In genomic region chr3:148990531-148991003, GRCm38 (mm10) we compare ENCODE assay signal across 8 mouse cellular contexts. TPM values are rescaled to one million over a fixed set of nuclear protein-coding genes. Genes with fewer than 3 reads are reported as not detected.
DNase-seq lines count a peak whose midpoint lies in the region; ATAC-seq lines count a peak whose summit lies in the region.

Gene Adgrl2, minus strand, starts transcription at chr3:148990555.

- H3K9me3 ChIP-seq in lung, embryonic 15.5 days, result no peaks in the 10 kb centered on the region
- no peaks in the 10 kb centered on the region for H3K9me3 ChIP-seq in embryonic facial prominence, embryonic 12.5 days
- H3K9me3 ChIP-seq in limb, embryonic 12.5 days, result no peaks in the 10 kb centered on the region
- no peaks in the 10 kb centered on the region for H3K9me3 ChIP-seq in neural tube, embryonic 12.5 days

- H3K4me3 ChIP-seq in lung, embryonic 15.5 days, result peak within 1 kb of the TSS; percentile 95
- peak within 1 kb of the TSS; percentile 91 for H3K4me3 ChIP-seq in embryonic facial prominence, embryonic 12.5 days
- peak within 1 kb of the TSS; percentile 82 for H3K4me3 ChIP-seq in limb, embryonic 12.5 days (replicated peaks)
- H3K4me3 ChIP-seq in neural tube, embryonic 12.5 days, result peak within 1 kb of the TSS; percentile 90

- H3K4me2 ChIP-seq in lung, embryonic 15.5 days, result peak within 1 kb of the TSS; percentile 79
- peak within 1 kb of the TSS; percentile 68 for H3K4me2 ChIP-seq in embryonic facial prominence, embryonic 12.5 days (replicated peaks)
- H3K4me2 ChIP-seq in limb, embryonic 12.5 days, result peak within 1 kb of the TSS; percentile 81
- H3K4me2 ChIP-seq in neural tube, embryonic 12.5 days (replicated peaks), result peak within 1 kb of the TSS; percentile 76

- DNase-seq in lung, postnatal 36 days, result no peak
- no peak for DNase-seq in heart, postnatal 14 days
- DNase-seq in cerebellum, adult 8-10 months, result no peak
- no peak for DNase-seq in frontal cortex, postnatal 14 days (ENCODE audit: low spot score in 2 of 2)

- peak; percentile 6; the same call in 1 of the 2 replicates for ATAC-seq in lung, embryonic 15.5 days (ENCODE audit: borderline replicate concordance, extremely low read depth, low FRiP score, low TSS enrichment)
- no peak; the same call in 1 of the 2 replicates for ATAC-seq in embryonic facial prominence, embryonic 12.5 days (ENCODE audit: insufficient number of reproducible peaks, insufficient read depth, low FRiP score, low TSS enrichment)
- ATAC-seq in limb, embryonic 12.5 days (ENCODE audit: insufficient number of reproducible peaks, insufficient read depth, low FRiP score, low TSS enrichment, low read depth), result peak; percentile 12; the same call in 1 of the 2 replicates
- ATAC-seq in neural tube, embryonic 12.5 days (ENCODE audit: low FRiP score, low read depth), result no peak; the same call in 1 of the 2 replicates

- peak within 1 kb of the TSS; percentile 100 for H3K27ac ChIP-seq in lung, embryonic 15.5 days
- peak within 1 kb of the TSS; percentile 100 for H3K27ac ChIP-seq in embryonic facial prominence, embryonic 12.5 days
- peak within 1 kb of the TSS; percentile 100 for H3K27ac ChIP-seq in limb, embryonic 12.5 days
- H3K27ac ChIP-seq in neural tube, embryonic 12.5 days, result peak within 1 kb of the TSS; percentile 99

- no peaks in the 10 kb centered on the region for H3K36me3 ChIP-seq in lung, embryonic 15.5 days
- no peaks in the 10 kb centered on the region for H3K36me3 ChIP-seq in embryonic facial prominence, embryonic 12.5 days
- no peaks in the 10 kb centered on the region for H3K36me3 ChIP-seq in limb, embryonic 12.5 days
- no peaks in the 10 kb centered on the region for H3K36me3 ChIP-seq in neural tube, embryonic 12.5 days

- H3K27me3 ChIP-seq in lung, embryonic 15.5 days, result no peaks in the 10 kb centered on the region
- H3K27me3 ChIP-seq in embryonic facial prominence, embryonic 12.5 days, result no peaks in the 10 kb centered on the region
- H3K27me3 ChIP-seq in limb, embryonic 12.5 days, result no peaks in the 10 kb centered on the region
- 0 out of 2 replicates have a peak, but pooled peaks cover 2% of the 10 kb centered on the region for H3K27me3 ChIP-seq in neural tube, embryonic 12.5 days (replicated peaks)

- H3K9ac ChIP-seq in lung, embryonic 15.5 days, result peak within 1 kb of the TSS; percentile 96
- H3K9ac ChIP-seq in embryonic facial prominence, embryonic 12.5 days, result peak within 1 kb of the TSS; percentile 99
- H3K9ac ChIP-seq in limb, embryonic 12.5 days (replicated peaks), result peak within 1 kb of the TSS; percentile 99
- peak within 1 kb of the TSS; percentile 97 for H3K9ac ChIP-seq in neural tube, embryonic 12.5 days

- H3K4me1 ChIP-seq in lung, embryonic 15.5 days, result peaks cover 13% of the 10 kb centered on the region
- peaks cover 17% of the 10 kb centered on the region for H3K4me1 ChIP-seq in embryonic facial prominence, embryonic 12.5 days
- H3K4me1 ChIP-seq in limb, embryonic 12.5 days (replicated peaks), result peaks cover 23% of the 10 kb centered on the region
- H3K4me1 ChIP-seq in neural tube, embryonic 12.5 days, result peaks cover 12% of the 10 kb centered on the region

- intact Hi-C loops in heart, postnatal 14 days (cut with DNase I), result loop anchor here (1.0 to 10.0 kb wide), 6 partner anchors 47 to 454 kb away; no protein-coding TSS in a partner anchor

- WGBS in lung, embryonic 15.5 days, result under 1% methylated on average over 25 of the region's 25 CpGs
- WGBS in embryonic facial prominence, embryonic 12.5 days, result under 1% methylated on average over 25 of the region's 25 CpGs
- WGBS in limb, embryonic 12.5 days, result under 1% methylated on average over 25 of the region's 25 CpGs
- WGBS in neural tube, embryonic 12.5 days, result under 1% methylated on average over 25 of the region's 25 CpGs

RNA-seq across cellular contexts. Expression of gene Adgrl2, which starts in this region (rescaled TPM):
- polyA plus RNA-seq in lung, embryonic 15.5 days (2015; fragmentation: Nextera tagmentation; extraction: Ambion mirVana), result 61.5 and 62.1 TPM in 2 replicates
- polyA plus RNA-seq in embryonic facial prominence, embryonic 12.5 days (2016; fragmentation: Nextera tagmentation; extraction: Ambion mirVana), result 134 and 141 TPM in 2 replicates
- total RNA-seq in heart, postnatal 14 days (2021), result 10 to 100 TPM; 73.0 to 77.0 TPM
- polyA plus RNA-seq in limb, embryonic 12.5 days (2016; fragmentation: Nextera tagmentation; extraction: Ambion mirVana), result 101 and 111 TPM in 2 replicates
- 100 and 102 TPM in 2 replicates for polyA plus RNA-seq in neural tube, embryonic 12.5 days (2016; fragmentation: Nextera tagmentation; extraction: Ambion mirVana)

Comparison
In these comparisons a context has a peak if more than half of its experiments do, and no peak if none do; other contexts are left out.
1. ATAC-seq: peak in lung, embryonic 15.5 days (single experiment) and limb, embryonic 12.5 days (single experiment); none in embryonic facial prominence, embryonic 12.5 days (single experiment) and neural tube, embryonic 12.5 days (single experiment).
2. Peak in every context shown above with its lines, with median percentiles within 50 percentile points of each other: H3K27ac ChIP-seq, H3K4me2 ChIP-seq, H3K4me3 ChIP-seq and H3K9ac ChIP-seq.